Mouse (Mus musculus) liver, embryonic 16.5 days (tissue): ENCODE measurements at regions not wholly inside any gene's neighbourhood (a gene's known extent, or its start where the extent isn't known, plus 50 kb on each side); places are given as distances from the start of the nearest gene placed in this dataset.

Source experiments
- ATAC-seq: fragments of 200-750 bp; cut with Nextera tagmentation; 2 replicates; pipeline ENCODE4 v1.8.0; 2017; ENCODE audit warnings: low read depth, mild to moderate bottlenecking, moderate number of reproducible peaks, moderate library complexity
- H3K27ac ChIP-seq: fragments of 300-500 bp; sonication (generic); 2 replicates; pipeline ENCODE4 v1.5.1; 2014; ENCODE audit warnings: mild to moderate bottlenecking, low read length
- H3K27me3 ChIP-seq: fragments of 300-500 bp; sonication (generic); 2 replicates; pipeline ENCODE4 v1.6.1; 2014; ENCODE audit warnings: low read depth, low read length, mixed read lengths; ENCODE audit not compliant: control insufficient read depth, insufficient read depth
- H3K36me3 ChIP-seq: fragments of 300-500 bp; sonication (generic); 2 replicates; pipeline ENCODE4 v1.6.1; 2014; ENCODE audit warnings: mild to moderate bottlenecking; ENCODE audit not compliant: control insufficient read depth, insufficient read depth
- H3K4me1 ChIP-seq: fragments of 300-500 bp; sonication (generic); 2 replicates; pipeline ENCODE4 v1.6.1; 2014; ENCODE audit warnings: low read depth, low read length, mixed read lengths; ENCODE audit not compliant: control insufficient read depth
- H3K4me2 ChIP-seq: fragments of 300-500 bp; sonication (generic); 2 replicates; pipeline ENCODE4 v1.6.1; 2014; ENCODE audit warnings: low read depth, low read length, mixed read lengths
- H3K4me3 ChIP-seq: fragments of 300-500 bp; sonication (generic); 2 replicates; pipeline ENCODE4 v1.5.1; 2014; ENCODE audit warnings: low read depth, mild to moderate bottlenecking, low read length
- H3K9ac ChIP-seq: fragments of 300-500 bp; sonication (generic); 2 replicates; pipeline ENCODE4 v1.6.1; 2014; ENCODE audit warnings: low read depth, low read length
- H3K9me3 ChIP-seq: fragments of 300-500 bp; sonication (generic); replicated peaks from 2 replicates; pipeline ENCODE4 v1.6.1; 2016; ENCODE audit warnings: low read length; ENCODE audit not compliant: control insufficient read depth
- WGBS: fragments of 180-500 bp; shearing (Covaris S2); extraction: QIAGEN DNeasy Blood & Tissue Kit; methylation state at CpG from one replicate; pipeline ENCODE4 v1.1.7; 2014; ENCODE audit not compliant: insufficient replicate concordance; 5-methylcytosine and 5-hydroxymethylcytosine counted together

GRCm38 (mm10) chr4:95148665-95149064 lies 96.6 kb upstream of the Jun start:
- Histone ChIP-seq H3K9ac (no peak overlapping the region), H3K4me3 (no peak overlapping the region), H3K4me2 (no peak overlapping the region), H3K9me3 (no peaks in the 10 kb centered on the region), H3K36me3 (no peaks in the 10 kb centered on the region), H3K27me3 (no peaks in the 10 kb centered on the region), H3K4me1 (peaks cover 3% of the 10 kb centered on the region), H3K27ac (no peak overlapping the region)
- 24% methylated on average over 1 of the region's 1 CpGs for WGBS
- ATAC-seq: no peak

GRCm38 (mm10) chr4:95151678-95152077 lies 99.7 kb upstream of the Jun start:
- Histone ChIP-seq H3K4me1 (peaks cover 32% of the 10 kb centered on the region), H3K9me3 (no peaks in the 10 kb centered on the region), H3K36me3 (no peaks in the 10 kb centered on the region), H3K27ac (no peak overlapping the region), H3K27me3 (no peaks in the 10 kb centered on the region), H3K4me3 (no peak overlapping the region), H3K9ac (no peak overlapping the region), H3K4me2 (no peak overlapping the region)
- 75% methylated on average over 8 of the region's 8 CpGs for WGBS
- no peak for ATAC-seq

GRCm38 (mm10) chr4:95152431-95153115 lies 100.6 kb upstream of the Jun start:
- H3K27ac ChIP-seq: no peak overlapping the region
- no peaks in the 10 kb centered on the region for H3K36me3 ChIP-seq
- no peak overlapping the region for H3K4me3 ChIP-seq
- no peak overlapping the region for H3K9ac ChIP-seq
- ATAC-seq: no peak
- H3K4me2 ChIP-seq: no peak overlapping the region
- 62% methylated on average over 4 of the region's 4 CpGs for WGBS
- H3K9me3 ChIP-seq: no peaks in the 10 kb centered on the region
- H3K4me1 ChIP-seq: peaks cover 41% of the 10 kb centered on the region
- no peaks in the 10 kb centered on the region for H3K27me3 ChIP-seq

DNA sequence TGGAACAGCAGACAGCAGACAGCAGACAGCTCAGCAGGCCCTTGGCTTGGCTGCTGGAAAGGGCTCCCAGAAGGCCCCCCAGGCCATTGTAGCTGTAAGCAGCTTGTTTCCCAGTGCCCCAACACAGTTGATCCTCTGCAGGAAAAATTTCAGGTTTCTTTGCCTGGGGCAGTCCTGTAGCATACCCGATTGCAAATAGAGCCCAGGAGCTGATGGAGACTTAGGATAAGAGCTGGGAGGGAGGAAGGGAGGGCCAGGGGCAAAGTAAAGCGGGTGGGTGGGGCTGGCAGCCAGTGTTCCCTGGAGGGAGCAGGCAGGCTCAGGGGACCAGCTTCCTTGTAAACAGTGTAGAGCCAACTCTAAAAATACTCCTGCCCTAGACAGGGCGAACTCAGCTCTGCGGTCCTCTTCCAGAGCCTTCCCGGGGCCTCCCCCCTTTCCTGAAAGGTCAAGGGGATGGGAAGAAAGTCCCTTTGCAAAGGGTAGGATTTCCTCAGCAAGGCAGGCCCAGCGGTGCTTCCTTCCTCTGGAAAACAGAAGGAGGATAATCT lies 101.8 kb upstream of the Jun start:
- Histone ChIP-seq H3K9ac (no peak overlapping the region), H3K27me3 (no peaks in the 10 kb centered on the region), H3K4me3 (no peak overlapping the region), H3K9me3 (no peaks in the 10 kb centered on the region), H3K36me3 (no peaks in the 10 kb centered on the region), H3K4me2 (peak overlapping the region; percentile 4; the same call in 1 of the 2 replicates), H3K27ac (peak overlapping the region; percentile 42), H3K4me1 (peaks cover 45% of the 10 kb centered on the region)
- WGBS: 22% methylated on average over 6 of the region's 6 CpGs
- ATAC-seq: peak; percentile 64

- 70% methylated on average over 14 of the region's 14 CpGs for WGBS
- no peaks in the 10 kb centered on the region for H3K9me3 ChIP-seq
- no peak overlapping the region for H3K4me3 ChIP-seq
- H3K9ac ChIP-seq: no peak overlapping the region
- no peaks in the 10 kb centered on the region for H3K36me3 ChIP-seq
- peak overlapping the region; percentile 34 for H3K27ac ChIP-seq
- peaks cover 45% of the 10 kb centered on the region for H3K4me1 ChIP-seq
- no peak overlapping the region for H3K4me2 ChIP-seq
- no peaks in the 10 kb centered on the region for H3K27me3 ChIP-seq
- no peak for ATAC-seq
Observed at GRCm38 (mm10) chr4:95154377-95154776, 102.4 kb upstream of the Jun start.

DNA sequence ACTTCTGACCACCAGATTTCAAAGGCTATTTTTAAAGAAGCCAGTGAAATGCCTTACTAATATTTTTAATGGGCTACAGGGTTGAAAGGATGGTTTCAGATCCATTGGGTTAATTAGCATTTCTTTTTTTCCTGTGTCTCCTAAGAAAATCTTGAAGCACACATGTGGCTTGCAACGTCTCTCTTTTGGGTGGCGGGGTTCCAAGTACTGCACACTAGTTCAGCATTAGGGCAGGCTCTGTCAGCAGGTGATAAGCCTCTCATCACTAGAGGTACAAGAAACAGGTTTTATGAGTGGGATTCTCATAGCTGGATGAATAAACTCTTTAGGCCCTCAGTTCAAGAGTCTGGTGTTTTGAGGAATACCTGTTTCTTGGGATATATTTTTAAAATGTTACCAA lies 103.2 kb upstream of the Jun start:
- Histone ChIP-seq H3K27ac (peak overlapping the region; percentile 34), H3K4me3 (no peak overlapping the region), H3K4me2 (no peak overlapping the region), H3K27me3 (no peaks in the 10 kb centered on the region), H3K9ac (no peak overlapping the region), H3K4me1 (peaks cover 51% of the 10 kb centered on the region), H3K9me3 (no peaks in the 10 kb centered on the region), H3K36me3 (no peaks in the 10 kb centered on the region)
- peak; percentile 64 for ATAC-seq
- 41% methylated on average over 2 of the region's 2 CpGs for WGBS

GRCm38 (mm10) chr4:95155796-95156195 lies 103.8 kb upstream of the Jun start:
- peak overlapping the region; percentile 48; the same call in 1 of the 2 replicates for H3K27ac ChIP-seq
- H3K4me1 ChIP-seq: peaks cover 57% of the 10 kb centered on the region
- H3K4me3 ChIP-seq: no peak overlapping the region
- no peak overlapping the region for H3K9ac ChIP-seq
- H3K4me2 ChIP-seq: no peak overlapping the region
- 62% methylated on average over 5 of the region's 5 CpGs for WGBS
- H3K36me3 ChIP-seq: no peaks in the 10 kb centered on the region
- no peak for ATAC-seq
- no peaks in the 10 kb centered on the region for H3K9me3 ChIP-seq
- H3K27me3 ChIP-seq: no peaks in the 10 kb centered on the region

GRCm38 (mm10) chr4:95156451-95157271 lies 104.6 kb upstream of the Jun start:
- no peaks in the 10 kb centered on the region for H3K9me3 ChIP-seq
- H3K27ac ChIP-seq: peak overlapping the region; percentile 48
- H3K4me1 ChIP-seq: peaks cover 62% of the 10 kb centered on the region
- no peak overlapping the region for H3K4me3 ChIP-seq
- H3K4me2 ChIP-seq: peak overlapping the region; percentile 30
- ATAC-seq: peak; percentile 13
- 5% methylated on average over 5 of the region's 5 CpGs for WGBS
- H3K36me3 ChIP-seq: no peaks in the 10 kb centered on the region
- peak overlapping the region; percentile 11; the same call in 1 of the 2 replicates for H3K9ac ChIP-seq
- H3K27me3 ChIP-seq: no peaks in the 10 kb centered on the region
